Mouse (Mus musculus) ES-E14 (cell line): ENCODE measurements around the gene Wipf2. TPM values are rescaled to one million over a fixed set of nuclear protein-coding genes. Genes with fewer than 3 reads are reported as not detected.

Experiments used
- DNase-seq: peaks from one replicate; pipeline ENCODE4 v3.0.0-alpha.2; 2013; ENCODE audit warnings: low read depth, low spot score
- H3K27ac ChIP-seq: 2 replicates; pipeline ENCODE4 v1.5.1; 2012; ENCODE audit warnings: low read depth, mild to moderate bottlenecking, low read length, moderate library complexity, mixed read lengths; ENCODE audit not compliant: poor library complexity, insufficient read depth, severe bottlenecking
- H3K36me3 ChIP-seq: 2 replicates; pipeline ENCODE4 v1.6.1; 2012; ENCODE audit warnings: mild to moderate bottlenecking, low read length, moderate library complexity, mixed read lengths; ENCODE audit not compliant: control insufficient read depth, poor library complexity, insufficient read depth, severe bottlenecking
- H3K4me1 ChIP-seq, 2 experiments: fragments of 150-350 bp in 1 of 2; sonication (generic) in 1 of 2; 2 replicates each; pipeline ENCODE4 v1.6.1; 2012; ENCODE audit warnings: low read length in 2 of 2, mild to moderate bottlenecking in 1 of 2, mixed read lengths in 1 of 2; ENCODE audit not compliant: control insufficient read depth in 2 of 2, insufficient read depth in 2 of 2, poor library complexity in 1 of 2
- H3K4me3 ChIP-seq, 2 experiments: fragments of 150-350 bp in 1 of 2; sonication (generic) in 1 of 2; 2 replicates each; pipeline ENCODE4 v1.5.1; 2012; ENCODE audit warnings: low read length in 2 of 2, low read depth in 1 of 2, mild to moderate bottlenecking in 1 of 2, mixed read lengths in 1 of 2; ENCODE audit not compliant: insufficient read depth in 1 of 2, poor library complexity in 1 of 2, severe bottlenecking in 1 of 2
- H3K9ac ChIP-seq: 2 replicates; pipeline ENCODE4 v1.6.1; 2012; ENCODE audit warnings: low read depth, mild to moderate bottlenecking, low read length, mixed read lengths; ENCODE audit not compliant: poor library complexity, insufficient read depth, severe bottlenecking
- H3K9me3 ChIP-seq: fragments of 150-350 bp; sonication (generic); 2 replicates; pipeline ENCODE4 v1.6.1; 2012; ENCODE audit warnings: low read depth, mild to moderate bottlenecking, low read length; ENCODE audit not compliant: control insufficient read depth, insufficient read depth
- CHD2 ChIP-seq: IDR thresholded peaks from 2 replicates; pipeline ENCODE4 v1.6.1; 2014; ENCODE audit warnings: mild to moderate bottlenecking, low read depth, low read length, inconsistent platforms
- HCFC1 ChIP-seq: IDR thresholded peaks from 2 replicates; pipeline ENCODE4 v1.6.1; 2012; ENCODE audit warnings: low read length, inconsistent platforms, borderline replicate concordance; ENCODE audit not compliant: insufficient read depth
- MAFK ChIP-seq: IDR thresholded peaks from 2 replicates; pipeline ENCODE4 v1.6.1; 2014; ENCODE audit warnings: mild to moderate bottlenecking, low read depth, low read length, inconsistent platforms; ENCODE audit not compliant: insufficient read depth
- ZC3H11A ChIP-seq: IDR thresholded peaks from 2 replicates; pipeline ENCODE4 v1.6.1; 2012; ENCODE audit warnings: low read depth, mild to moderate bottlenecking, inconsistent platforms, low read length, borderline replicate concordance
- ZNF384 ChIP-seq: IDR thresholded peaks from 2 replicates; pipeline ENCODE4 v1.6.1; 2012; ENCODE audit warnings: low read depth, low read length, inconsistent platforms
- in situ Hi-C, 2 experiments: fragments of 600-800 bp; cut with MboI; formaldehyde crosslinking; loops; one replicate each; pipeline ENCODE4 v1.15.1; 2025; ENCODE audit warnings: low sequenced_read_pairs in 2 of 2, inconsistent platforms in 1 of 2; ENCODE audit not compliant: unreplicated experiment in 2 of 2
- total RNA-seq: library from RNA; depleted of rRNA; stranded (reverse); fragments of 300-350 nt; gene quantifications from 2 replicates; pipeline ENCODE4 v1.2.3, GENCODE M21; 2012

Wipf2 gene
- total RNA-seq, 1 experiment = 5.8 TPM

- in situ Hi-C loops = no loop called here
- Histone ChIP-seq H3K4me1 (peaks cover 7 to 21% of the 10 kb centered on the region in 2 experiments; a peak in 3 of 4 replicates), H3K36me3 (no peaks in the 10 kb centered on the region), H3K27ac (no peak overlapping the region), H3K9me3 (no peaks in the 10 kb centered on the region), H3K9ac (no peak overlapping the region), H3K4me3 (no peak overlapping the region)
- TF ChIP-seq ZNF384 (no peak), CHD2 (no peak), HCFC1 (no peak), MAFK (no peak), ZC3H11A (no peak)
- DNase-seq = no peak
These were observed 24.9 kb upstream of the Wipf2 start for GRCm38 (mm10) chr11:98838512-98838911.

GRCm38 (mm10) chr11:98839402-98839801 is 24.0 kb upstream of the Wipf2 start:
- in situ Hi-C loops = no loop called here
- H3K4me3 ChIP-seq = no peak overlapping the region
- DNase-seq = no peak

GRCm38 (mm10) chr11:98839897-98840296 is 23.5 kb upstream of the Wipf2 start:
- H3K36me3 ChIP-seq = no peaks in the 10 kb centered on the region
- H3K9me3 ChIP-seq = no peaks in the 10 kb centered on the region
- H3K27ac ChIP-seq = no peak overlapping the region
- TF ChIP-seq ZNF384 = no peak
- TF ChIP-seq MAFK = no peak
- H3K4me1 ChIP-seq = peaks cover 4 to 15% of the 10 kb centered on the region in 2 experiments; a peak in 3 of 4 replicates
- no peak overlapping the region for H3K9ac ChIP-seq
- in situ Hi-C loops = no loop called here
- no peak for DNase-seq
- no peak overlapping the region for H3K4me3 ChIP-seq

More at GRCm38 (mm10) chr11:98839402-98839801, 24.0 kb upstream of the Wipf2 start:
- Histone ChIP-seq H3K36me3 (no peaks in the 10 kb centered on the region), H3K27ac (no peak overlapping the region), H3K4me1 (peaks cover 4 to 20% of the 10 kb centered on the region in 2 experiments; a peak in 3 of 4 replicates), H3K9ac (no peak overlapping the region), H3K9me3 (no peaks in the 10 kb centered on the region)
- TF ChIP-seq MAFK = no peak
- no peak for TF ChIP-seq HCFC1
- no peak for TF ChIP-seq CHD2
- TF ChIP-seq ZNF384 = no peak
- no peak for TF ChIP-seq ZC3H11A

GRCm38 (mm10) chr11:98846016-98846415 is 17.4 kb upstream of the Wipf2 start:
- Histone ChIP-seq H3K27ac (peak overlapping the region; percentile 33; the same call in 1 of the 2 replicates), H3K4me1 (peaks cover 4 to 20% of the 10 kb centered on the region in 2 experiments; a peak in 1 of 4 replicates), H3K4me3 (no peak overlapping the region), H3K9me3 (no peaks in the 10 kb centered on the region), H3K9ac (peak overlapping the region; percentile 23; the same call in 1 of the 2 replicates), H3K36me3 (no peaks in the 10 kb centered on the region)
- TF ChIP-seq HCFC1 (no peak), MAFK (no peak), ZNF384 (no peak), ZC3H11A (no peak), CHD2 (no peak)
- in situ Hi-C loops = no loop called here
- DNase-seq = no peak

- no peak for DNase-seq
- in situ Hi-C loops = no loop called here
- no peak overlapping the region for H3K27ac ChIP-seq
- TF ChIP-seq ZC3H11A = no peak
- TF ChIP-seq CHD2 = no peak
- no peak for TF ChIP-seq ZNF384
- no peak for TF ChIP-seq MAFK
- TF ChIP-seq HCFC1 = no peak
- no peaks in the 10 kb centered on the region for H3K9me3 ChIP-seq
- no peak overlapping the region; a peak in 1 of 4 replicates for H3K4me3 ChIP-seq
- H3K36me3 ChIP-seq = no peaks in the 10 kb centered on the region
- peaks cover 4 to 20% of the 10 kb centered on the region in 2 experiments; a peak in 1 of 4 replicates for H3K4me1 ChIP-seq
- H3K9ac ChIP-seq = peak overlapping the region; percentile 32; the same call in 1 of the 2 replicates
These were observed 16.4 kb upstream of the Wipf2 start for GRCm38 (mm10) chr11:98846865-98847604.
